Mouse (Mus musculus): ENCODE measurements around the gene Rwdd2b.

Gene Rwdd2b

GRCm38 (mm10) chr16:87440184-87440686 is at the start of gene Rwdd2b:
Gene Rwdd2b, minus strand, starts transcription at chr16:87440573.
- peak; percentile 94 for DNase-seq (ENCODE audit: low spot score)

- no peak for DNase-seq (ENCODE audit: low spot score)
Observed at GRCm38 (mm10) chr16:87488605-87489004, 48.2 kb upstream of the Rwdd2b start.

GRCm38 (mm10) chr16:87486739-87487138 is 46.4 kb upstream of the Rwdd2b start:
- no peak for DNase-seq (ENCODE audit: low spot score)

- no peak for DNase-seq (ENCODE audit: low spot score)
Observed at GRCm38 (mm10) chr16:87484367-87484766, 44.0 kb upstream of the Rwdd2b start.

- no peak for DNase-seq (ENCODE audit: low spot score)
Observed at GRCm38 (mm10) chr16:87470579-87470978, 30.2 kb upstream of the Rwdd2b start.

- DNase-seq (ENCODE audit: low spot score): peak; percentile 19
Observed at GRCm38 (mm10) chr16:87458752-87459151, 18.4 kb upstream of the Rwdd2b start.

- DNase-seq (ENCODE audit: low spot score): peak; percentile 34
Observed at GRCm38 (mm10) chr16:87455180-87455611, 14.8 kb upstream of the Rwdd2b start.

- DNase-seq (ENCODE audit: low spot score): peak; percentile 83
Observed at GRCm38 (mm10) chr16:87454419-87455179, 14.2 kb upstream of the Rwdd2b start, which contains the start of gene Usp16. Gene Usp16, plus strand, starts transcription at chr16:87454703.

- no peak for DNase-seq (ENCODE audit: low spot score)
Observed at GRCm38 (mm10) chr16:87453226-87453625, 12.9 kb upstream of the Rwdd2b start.

GRCm38 (mm10) chr16:87445528-87445927 is 5.2 kb upstream of the Rwdd2b start:
- no peak for DNase-seq (ENCODE audit: low spot score)

- DNase-seq (ENCODE audit: low spot score): no peak
Observed at GRCm38 (mm10) chr16:87445110-87445509, 4.7 kb upstream of the Rwdd2b start.

GRCm38 (mm10) chr16:87444071-87444470 is 3.7 kb upstream of the Rwdd2b start:
- DNase-seq (ENCODE audit: low spot score): no peak

- DNase-seq (ENCODE audit: low spot score): no peak
Observed at GRCm38 (mm10) chr16:87443245-87443644, 2.9 kb upstream of the Rwdd2b start.

- DNase-seq (ENCODE audit: low spot score): no peak
Observed at GRCm38 (mm10) chr16:87442291-87442690, 1.9 kb upstream of the Rwdd2b start.

GRCm38 (mm10) chr16:87441089-87441488 is 716 bp upstream of the Rwdd2b start:
- peak; percentile 39 for DNase-seq (ENCODE audit: low spot score)

- DNase-seq (ENCODE audit: low spot score): no peak
Observed at GRCm38 (mm10) chr16:87438697-87439096, 1.7 kb downstream of the Rwdd2b start.

GRCm38 (mm10) chr16:87437096-87437495 is 3.3 kb downstream of the Rwdd2b start:
- DNase-seq (ENCODE audit: low spot score): no peak

- DNase-seq (ENCODE audit: low spot score): no peak
Observed at GRCm38 (mm10) chr16:87435411-87436205, 4.8 kb downstream of the Rwdd2b start.

- no peak for DNase-seq (ENCODE audit: low spot score)
Observed at GRCm38 (mm10) chr16:87434946-87435345, 5.4 kb downstream of the Rwdd2b start.

- DNase-seq (ENCODE audit: low spot score): no peak
Observed at GRCm38 (mm10) chr16:87434266-87434665, 6.1 kb downstream of the Rwdd2b start.

- peak; percentile 99 for DNase-seq (ENCODE audit: low spot score)
Observed at GRCm38 (mm10) chr16:87432033-87432814, 8.1 kb downstream of the Rwdd2b start, which contains the start of gene Ltn1. Gene Ltn1, minus strand, starts transcription at chr16:87432612.

GRCm38 (mm10) chr16:87427516-87427915 is 12.9 kb downstream of the Rwdd2b start:
- no peak for DNase-seq (ENCODE audit: low spot score)
